Mouse (Mus musculus) kidney, postnatal 36 days (tissue): ENCODE measurements around the gene Iqch.
A peak's percentile ranks its signal among the peaks of the same experiment; 100 is the strongest.

ENCODE experiments used
- DNase-seq, 2 experiments: peaks; one replicate each; pipeline ENCODE4 v3.0.0; 2021 to 2022; ENCODE audit warnings: mixed read lengths in 2 of 2

Iqch gene

DNA sequence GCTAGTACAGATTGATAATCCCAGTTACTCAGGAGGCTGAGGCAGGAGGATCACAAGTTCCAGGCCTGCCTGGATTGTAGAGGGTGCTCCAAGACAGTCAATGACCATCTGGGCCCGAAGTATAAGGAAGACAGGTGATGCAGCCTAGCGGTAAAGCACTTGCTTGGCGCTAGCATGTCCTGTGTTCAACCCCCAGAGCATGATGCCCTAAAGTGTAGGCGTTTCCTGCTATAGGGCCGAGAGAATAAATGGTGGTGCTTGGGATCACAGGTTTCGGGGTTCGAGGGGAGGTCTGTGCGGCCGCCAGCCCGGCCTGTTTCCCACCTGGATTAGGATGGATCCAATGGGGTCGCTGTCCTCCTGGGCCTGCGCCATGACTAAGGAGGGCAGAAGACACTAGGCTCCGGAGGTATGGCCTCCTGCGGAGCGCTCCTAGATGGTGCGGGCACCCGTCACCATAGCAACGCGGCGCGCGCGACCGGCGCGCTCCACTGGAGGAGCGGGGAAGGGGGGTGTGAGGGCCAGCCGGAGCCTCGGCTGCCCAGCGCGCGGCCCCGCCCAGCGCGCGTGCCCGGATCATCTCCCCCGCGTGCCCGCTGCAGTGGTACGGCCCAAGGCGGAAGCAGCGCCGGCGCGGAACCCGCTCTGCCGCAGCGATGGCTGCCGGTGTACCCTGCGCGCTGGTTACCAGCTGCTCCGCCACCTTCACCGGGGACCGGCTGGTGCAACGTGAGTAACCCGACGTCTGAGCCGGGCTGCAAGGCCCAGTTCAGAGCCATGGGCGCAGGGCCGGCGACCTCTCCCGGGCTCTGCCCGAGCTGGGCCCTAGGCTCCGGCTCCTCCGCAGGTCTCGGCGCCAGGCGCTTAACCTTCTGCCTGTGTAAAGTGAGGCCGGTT lies at the start of gene Iqch, which contains the start of gene Aagab:
Iqch (minus strand) TSS at position 451 of the 897 bp plus-strand sequence.
Aagab (plus strand) TSS at position 618 of the 897 bp plus-strand sequence.
- DNase-seq: peak; percentile 96 to 98

DNA sequence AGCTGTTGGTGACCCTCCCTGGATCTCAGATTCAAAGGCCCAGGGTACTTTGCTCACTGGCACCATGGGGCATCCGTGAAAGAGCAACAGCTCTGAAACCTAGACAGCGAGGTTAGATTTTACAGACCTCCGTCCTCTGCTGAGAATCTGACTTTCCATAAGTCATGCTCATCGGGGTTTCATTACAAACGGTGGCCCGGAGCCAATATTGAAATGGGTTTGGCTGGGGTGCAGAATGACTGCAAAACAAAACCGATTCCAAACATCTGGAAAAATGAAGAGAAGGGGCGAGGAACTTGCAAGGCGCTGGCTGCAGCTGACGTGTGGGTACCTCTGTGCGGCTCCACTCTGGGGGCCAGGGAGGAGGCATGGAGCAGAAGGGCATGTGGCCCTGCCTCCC lies 49.3 kb upstream of the Iqch start:
- peak in 1 of 2 experiments; percentile 40 for DNase-seq

- peak in 1 of 2 experiments; percentile 9 for DNase-seq
These were observed 48.6 kb upstream of the Iqch start for GRCm38 (mm10) chr9:63650905-63651304.

GRCm38 (mm10) chr9:63649841-63650545 lies 47.7 kb upstream of the Iqch start:
- peak; percentile 39 to 74 for DNase-seq

DNA sequence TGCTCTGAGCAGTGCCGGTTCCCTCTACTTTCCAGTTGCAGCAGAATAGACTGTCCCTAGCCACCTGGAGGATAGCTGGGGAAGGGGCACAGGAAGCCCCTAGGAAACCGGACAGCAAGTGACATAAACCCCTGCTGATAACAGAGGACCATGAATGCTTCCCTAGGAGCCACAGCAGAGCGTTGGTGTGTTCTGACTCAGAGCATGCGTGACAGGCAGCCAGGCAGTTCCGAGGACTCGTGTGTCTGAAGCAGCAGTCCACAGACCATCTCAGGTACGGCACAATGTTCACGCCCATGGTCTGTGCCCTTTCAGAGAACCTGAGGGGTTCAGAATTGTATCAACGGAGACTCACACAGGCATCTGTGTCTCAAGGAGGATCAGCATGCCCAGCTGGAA lies 46.2 kb upstream of the Iqch start:
- DNase-seq: peak in 1 of 2 experiments; percentile 3

- peak; percentile 73 to 81 for DNase-seq
These were observed 45.6 kb upstream of the Iqch start for GRCm38 (mm10) chr9:63647581-63648519.

- peak in 1 of 2 experiments; percentile 4 for DNase-seq
These were observed 42.8 kb upstream of the Iqch start for GRCm38 (mm10) chr9:63645084-63645483.

GRCm38 (mm10) chr9:63644011-63644410 lies 41.7 kb upstream of the Iqch start:
- peak; percentile 46 to 52 for DNase-seq

DNA sequence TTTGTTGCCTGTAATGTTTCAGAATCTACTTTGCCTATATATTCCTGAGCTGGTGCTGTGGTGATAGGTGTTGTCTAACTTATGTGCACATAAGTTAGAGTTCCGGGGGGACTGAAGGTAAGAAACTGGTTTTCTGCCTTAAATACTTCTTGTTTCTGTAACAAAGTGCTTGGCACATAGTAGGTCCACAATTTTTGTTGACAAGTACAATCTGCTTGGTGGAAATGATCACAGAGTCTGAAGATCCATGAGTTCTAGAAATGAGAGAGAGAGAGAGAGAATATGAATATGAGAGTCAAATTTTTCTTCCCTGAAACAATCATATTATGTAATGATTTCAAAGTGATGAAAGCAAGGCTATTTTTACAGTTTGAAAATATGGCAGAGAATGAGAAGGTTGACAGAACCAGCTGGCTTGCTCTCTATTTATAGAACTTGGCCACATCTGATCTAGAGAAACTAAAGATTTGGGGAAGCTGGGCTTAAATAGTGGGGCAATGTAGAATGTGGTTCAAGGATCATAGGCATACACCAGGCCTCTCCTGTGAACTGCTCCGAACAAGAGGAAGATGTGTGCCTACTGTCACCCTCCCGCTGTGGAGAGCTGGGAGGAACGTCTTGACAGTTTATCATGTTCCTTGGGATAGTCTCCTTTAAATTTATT lies 39.8 kb upstream of the Iqch start:
- DNase-seq: no peak

GRCm38 (mm10) chr9:63636113-63636512 lies 33.8 kb upstream of the Iqch start:
- DNase-seq: no peak

DNA sequence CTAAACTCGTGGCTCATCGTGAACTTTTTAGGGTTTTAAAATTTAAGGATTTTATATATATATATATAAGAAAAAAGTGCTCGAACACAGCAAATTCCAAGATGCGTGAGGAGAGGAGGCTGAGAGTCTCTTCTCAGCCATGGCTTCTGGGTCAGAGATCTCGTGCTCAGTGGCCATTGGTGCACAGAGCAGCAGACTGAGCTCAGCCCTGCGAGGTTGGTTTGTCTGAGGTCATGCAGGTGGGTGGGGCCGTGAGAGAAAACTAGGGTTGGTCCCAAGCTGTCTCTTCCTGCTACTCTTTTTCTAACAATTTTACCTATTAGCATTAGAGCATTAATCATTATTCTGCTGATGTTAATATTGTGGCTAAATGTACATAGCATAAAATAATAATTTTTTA lies 31.0 kb upstream of the Iqch start:
- no peak for DNase-seq

- DNase-seq: no peak
These were observed 30.6 kb upstream of the Iqch start for GRCm38 (mm10) chr9:63632924-63633323.

DNA sequence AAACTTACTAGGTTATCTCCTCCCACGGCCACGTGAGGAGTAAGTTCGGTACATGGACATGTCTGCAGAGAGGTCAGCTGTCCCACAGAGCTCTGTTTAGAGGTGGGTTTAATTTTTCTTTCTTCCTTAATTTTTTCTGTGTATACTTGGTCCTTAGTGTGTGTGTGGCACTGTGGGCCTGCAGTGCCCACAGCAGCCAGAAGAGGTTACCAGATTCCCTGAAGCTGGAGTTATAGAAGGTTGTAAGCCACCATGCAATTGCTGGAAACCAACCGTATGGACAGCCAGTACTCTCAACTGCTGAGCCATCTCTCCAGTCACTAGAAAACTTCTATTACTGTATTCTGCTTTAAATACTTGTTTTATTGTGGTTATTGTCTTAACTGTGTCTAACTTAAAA lies 29.8 kb upstream of the Iqch start:
- peak in 1 of 2 experiments; percentile 49 for DNase-seq

- DNase-seq: no peak
These were observed 22.9 kb upstream of the Iqch start for GRCm38 (mm10) chr9:63625090-63625756.

DNA sequence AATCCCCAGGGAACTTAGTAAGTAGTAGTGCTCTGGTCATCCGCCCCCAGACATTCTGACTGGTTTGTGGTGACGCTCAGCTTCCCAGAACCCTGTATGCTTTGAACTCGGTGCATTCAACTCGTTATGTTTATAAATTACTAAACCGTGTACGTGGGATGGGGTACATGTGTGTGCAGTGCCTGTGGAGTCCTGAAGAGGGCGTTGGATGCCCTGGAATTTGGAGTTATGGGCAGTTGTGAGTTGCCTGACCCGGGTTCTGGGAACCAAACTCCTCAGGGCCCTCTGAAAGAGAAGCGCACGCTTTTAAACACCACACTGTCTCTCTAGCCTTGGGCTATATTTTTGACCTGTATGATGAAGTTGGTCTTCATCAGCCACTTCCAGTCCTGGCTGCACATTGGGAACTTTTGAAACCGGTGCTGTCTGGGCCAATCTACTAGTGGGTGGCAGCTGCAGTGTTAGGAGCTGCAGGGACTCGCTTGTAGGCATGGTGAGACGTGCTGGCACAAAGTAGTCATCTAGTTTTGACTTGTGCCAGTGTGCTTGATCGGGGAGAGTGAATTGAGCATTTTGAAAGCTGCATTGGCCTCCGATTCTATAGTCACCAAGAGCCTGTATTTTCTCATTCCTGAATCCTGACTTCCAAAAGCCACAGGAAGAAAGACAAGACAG lies 21.7 kb upstream of the Iqch start:
- DNase-seq: no peak

- DNase-seq: no peak
These were observed 15.7 kb upstream of the Iqch start for GRCm38 (mm10) chr9:63617967-63618366.

GRCm38 (mm10) chr9:63614018-63614985 lies 12.0 kb upstream of the Iqch start:
- no peak for DNase-seq

GRCm38 (mm10) chr9:63613569-63613968 lies 11.3 kb upstream of the Iqch start:
- DNase-seq: peak in 1 of 2 experiments; percentile 67
